Mouse (Mus musculus) CH12.LX (cell line): ENCODE measurements at regions not wholly inside any gene's neighbourhood (a gene's known extent, or its start where the extent isn't known, plus 50 kb on each side); places are given as distances from the start of the nearest gene placed in this dataset.

ENCODE experiments used
- CTCF ChIP-seq, 2 experiments: IDR thresholded peaks in 1 of 2; conservative IDR thresholded peaks in 1 of 2; 2 replicates each; pipeline ENCODE4 v1.5.1; 2011 to 2012; ENCODE audit warnings: low read depth in 2 of 2, low read length in 2 of 2, improper control_type of control experiment in 1 of 2, inconsistent platforms in 1 of 2, mild to moderate bottlenecking in 1 of 2, moderate library complexity in 1 of 2
- EP300 ChIP-seq: IDR thresholded peaks from 2 replicates; pipeline ENCODE4 v1.6.1; 2011; ENCODE audit warnings: low read length, improper control_type of control experiment
- HCFC1 ChIP-seq: IDR thresholded peaks from 2 replicates; pipeline ENCODE4 v1.6.1; 2012; ENCODE audit warnings: low read depth, mild to moderate bottlenecking, inconsistent platforms, low read length, improper control_type of control experiment
- PAX5 ChIP-seq: IDR thresholded peaks from 2 replicates; pipeline ENCODE4 v1.6.1; 2012; ENCODE audit warnings: low read length, inconsistent platforms, mixed read lengths
- POLR2A ChIP-seq: IDR thresholded peaks from 2 replicates; pipeline ENCODE4 v1.6.1; 2011; ENCODE audit warnings: low read depth, mild to moderate bottlenecking, improper control_type of control experiment, low read length
- SIN3A ChIP-seq: IDR thresholded peaks from 2 replicates; pipeline ENCODE4 v1.6.1; 2012; ENCODE audit warnings: low read length, improper control_type of control experiment, inconsistent platforms
- ZC3H11A ChIP-seq: IDR thresholded peaks from 2 replicates; pipeline ENCODE4 v1.6.1; 2012; ENCODE audit warnings: low read depth, mild to moderate bottlenecking, inconsistent platforms, low read length, improper control_type of control experiment
- ZNF384 ChIP-seq: IDR thresholded peaks from 2 replicates; pipeline ENCODE4 v1.6.1; 2012; ENCODE audit warnings: low read depth, low read length, improper control_type of control experiment, inconsistent platforms

DNA sequence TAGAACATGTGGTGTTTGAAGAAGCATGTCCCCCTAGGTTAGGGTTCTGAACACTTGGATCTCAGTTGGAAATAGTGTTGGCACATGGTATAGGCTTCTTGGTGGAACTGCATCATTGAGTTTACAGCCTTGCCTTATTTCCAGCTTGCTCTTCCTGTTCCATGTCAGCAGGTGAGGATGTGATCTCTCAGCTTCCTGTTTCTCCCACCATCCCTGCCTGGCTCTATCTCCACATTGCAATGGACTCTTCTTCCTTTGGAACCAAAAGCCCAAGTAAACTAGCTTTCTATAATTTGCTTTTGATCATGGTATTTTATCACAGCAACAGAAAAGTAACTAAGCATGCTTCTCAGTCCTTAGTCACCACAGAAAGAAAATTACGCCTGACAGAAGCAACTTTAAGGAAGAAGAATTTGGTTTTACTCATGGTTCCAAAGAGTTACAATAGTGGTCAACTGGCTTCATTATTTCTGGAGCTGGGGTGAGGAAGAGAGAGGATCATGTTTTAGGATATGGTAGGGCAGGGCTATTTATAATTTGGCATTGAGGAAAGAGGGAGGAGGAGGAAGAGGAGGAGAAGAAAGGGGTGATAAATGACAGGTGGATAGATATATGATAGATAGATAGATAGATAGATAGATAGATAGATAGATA lies 111.5 kb downstream of the Lrig3 start:
- TF ChIP-seq ZNF384, result no peak
- no peak for TF ChIP-seq SIN3A
- no peak for TF ChIP-seq CTCF (conservative IDR thresholded peaks at IDR 0.05 in 1 of 2, IDR thresholded peaks at IDR 0.05 in 1 of 2; ENCODE audit: low read depth in 2 of 2, low read length in 2 of 2)
- TF ChIP-seq ZC3H11A, result no peak
- TF ChIP-seq HCFC1, result no peak
- no peak for TF ChIP-seq EP300
- no peak for TF ChIP-seq PAX5
- no peak for TF ChIP-seq POLR2A
